7 mouse cellular contexts compared by ENCODE assay signal in the genomic region with DNA sequence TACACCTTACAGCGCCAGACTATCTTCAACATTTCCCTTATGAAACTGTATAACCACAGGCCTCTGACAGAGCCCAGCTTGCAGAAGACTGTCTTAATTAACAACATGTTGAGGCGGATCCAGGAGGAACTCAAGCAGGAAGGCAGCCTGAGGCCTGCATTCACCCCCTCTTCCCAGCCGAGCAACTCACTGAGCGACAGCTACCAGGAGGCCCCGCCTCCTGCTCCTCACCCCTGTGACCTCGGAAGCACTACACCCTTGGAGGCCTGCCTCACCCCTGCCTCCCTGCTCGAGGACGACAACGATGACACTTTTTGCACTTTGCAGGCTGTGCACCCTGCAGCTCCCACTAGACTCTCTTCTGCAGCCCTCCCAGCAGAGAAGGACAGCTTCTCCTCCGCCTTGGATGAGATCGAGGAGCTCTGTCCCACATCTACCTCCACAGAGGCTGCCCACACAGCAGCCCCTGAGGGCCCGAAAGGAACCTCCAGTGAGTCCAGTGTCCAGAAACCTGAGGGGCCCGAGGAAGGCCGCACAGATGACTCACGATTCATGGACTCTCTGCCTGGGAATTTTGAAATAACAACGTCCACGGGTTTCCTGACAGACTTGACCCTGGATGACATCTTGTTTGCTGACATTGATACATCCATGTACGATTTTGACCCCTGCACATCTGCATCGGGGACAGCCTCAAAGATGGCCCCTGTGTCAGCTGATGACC.
DNase-seq lines count a peak whose midpoint lies in the region; ATAC-seq and TF ChIP-seq lines count a peak whose summit lies in the region.

No protein-coding gene starts in this region.

- no peak overlapping the region; the same call in 1 of the 2 replicates for H3K27ac ChIP-seq in testis, adult 2 months (ENCODE audit: control insufficient read depth, insufficient read depth, low read depth, low read length)
- peak overlapping the region; percentile 61 for H3K27ac ChIP-seq in embryonic facial prominence, embryonic 15.5 days (replicated peaks)
- H3K27ac ChIP-seq in stomach, embryonic 15.5 days: peak overlapping the region; percentile 44; the same call in 1 of the 2 replicates

- no peak for TF ChIP-seq CTCF in testis, adult 2 months (IDR thresholded peaks at IDR 0.05; ENCODE audit: control insufficient read depth, insufficient read depth, insufficient replicate concordance, low read depth, low read length)

- H3K4me3 ChIP-seq in testis, adult 2 months (ENCODE audit: control insufficient read depth, low read depth, low read length): peak overlapping the region; percentile 88
- no peak overlapping the region for H3K4me3 ChIP-seq in embryonic facial prominence, embryonic 15.5 days (replicated peaks)
- H3K4me3 ChIP-seq in stomach, embryonic 15.5 days (replicated peaks): no peak overlapping the region

- ATAC-seq in embryonic facial prominence, embryonic 15.5 days (ENCODE audit: insufficient number of reproducible peaks, low FRiP score, low TSS enrichment, low read depth): peak; percentile 56
- peak; percentile 36; the same call in 1 of the 2 replicates for ATAC-seq in stomach, embryonic 15.5 days (ENCODE audit: insufficient read depth, low FRiP score, low read depth)

- 0 out of 2 replicates have a peak overlapping the region, but pooled peaks have one; percentile 12 for H3K4me2 ChIP-seq in embryonic facial prominence, embryonic 15.5 days (replicated peaks)
- no peak overlapping the region for H3K4me2 ChIP-seq in stomach, embryonic 15.5 days

- H3K36me3 ChIP-seq in testis, adult 2 months (ENCODE audit: control insufficient read depth, insufficient read depth, low read length): peaks cover 6% of the 10 kb centered on the region
- H3K36me3 ChIP-seq in embryonic facial prominence, embryonic 15.5 days: peaks cover 6% of the 10 kb centered on the region; the same call in 1 of the 2 replicates
- peaks cover 6% of the 10 kb centered on the region; the same call in 1 of the 2 replicates for H3K36me3 ChIP-seq in stomach, embryonic 15.5 days

- no peak for DNase-seq in testis, postnatal 14 days (ENCODE audit: low spot score)
- DNase-seq in kidney, postnatal 36 days: peak; percentile 56 to 65
- no peak for DNase-seq in T-cell, adult 2 months (ENCODE audit: low spot score)
- no peak for DNase-seq in thymus, postnatal 0 days (ENCODE audit: low spot score)

- H3K9me3 ChIP-seq in embryonic facial prominence, embryonic 15.5 days (replicated peaks): no peaks in the 10 kb centered on the region
- no peaks in the 10 kb centered on the region for H3K9me3 ChIP-seq in stomach, embryonic 15.5 days

- 30% methylated on average over 19 of the region's 19 CpGs for WGBS in embryonic facial prominence, embryonic 15.5 days
- 52% methylated on average over 19 of the region's 19 CpGs for WGBS in stomach, embryonic 15.5 days

- 0 out of 2 replicates have a peak, but pooled peaks have one; percentile 7 for TF ChIP-seq POLR2A in testis, adult 2 months (IDR thresholded peaks at IDR 0.05; ENCODE audit: control insufficient read depth, low read depth, low read length)

- H3K4me1 ChIP-seq in testis, adult 2 months (ENCODE audit: control insufficient read depth, insufficient read depth, low read length): no peaks in the 10 kb centered on the region
- H3K4me1 ChIP-seq in embryonic facial prominence, embryonic 15.5 days: peaks cover 66% of the 10 kb centered on the region
- peaks cover 39% of the 10 kb centered on the region for H3K4me1 ChIP-seq in stomach, embryonic 15.5 days

- H3K27me3 ChIP-seq in testis, adult 2 months (ENCODE audit: control insufficient read depth, insufficient read depth, low read length): no peaks in the 10 kb centered on the region
- no peaks in the 10 kb centered on the region for H3K27me3 ChIP-seq in embryonic facial prominence, embryonic 15.5 days
- no peaks in the 10 kb centered on the region for H3K27me3 ChIP-seq in stomach, embryonic 15.5 days (replicated peaks)

- no peak overlapping the region for H3K9ac ChIP-seq in embryonic facial prominence, embryonic 15.5 days
- H3K9ac ChIP-seq in stomach, embryonic 15.5 days: no peak overlapping the region

Comparison
In these comparisons a context has a peak if more than half of its experiments do, and no peak if none do; other contexts are left out.
1. DNase-seq: peak in kidney, postnatal 36 days (2 of 2); none in testis, postnatal 14 days (single experiment), T-cell, adult 2 months (single experiment) and thymus, postnatal 0 days (single experiment).